9 mouse cellular contexts compared by ENCODE assay signal in the genomic region with DNA sequence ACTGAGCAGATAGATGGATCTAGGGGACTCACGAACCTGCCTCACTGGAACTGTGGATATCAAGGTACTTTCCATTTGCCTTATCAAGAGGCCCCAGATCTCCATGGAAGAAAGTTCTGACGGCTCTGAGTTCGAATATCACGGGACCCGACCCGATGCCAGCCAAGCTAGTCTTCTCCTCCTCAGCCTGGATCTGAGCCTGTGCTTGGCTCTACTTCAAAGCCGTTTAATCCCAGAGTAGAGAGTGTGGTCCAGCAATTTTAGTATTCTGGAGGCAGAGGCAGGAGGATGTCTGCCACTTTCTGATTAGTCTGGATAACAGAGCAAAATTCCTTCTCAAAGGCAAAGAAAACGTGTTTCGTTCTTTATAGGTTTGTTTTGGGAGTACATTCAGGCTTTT.
"Had no signal": no experiment of that assay in that cellular context is flagged by ENCODE, and none has a peak within 500 bp of the region (broad histone marks: within the 10 kb centered on the region; RNA-seq: fewer than 3 reads in every experiment).

No protein-coding gene starts in this region.

- DNase-seq: retina, postnatal 1 day; right cerebral cortex, postnatal 25 days; spleen, adult 18-20 months; thymus, adult 18-20 months; thymus, adult 2 months; thymus, postnatal 14 days; thymus, postnatal 25 days; thymus, postnatal 36 days; thymus, postnatal 4 days had no signal
